Mouse (Mus musculus) erythroid progenitor cell, adult 5-6 weeks (primary cell): Measurements from ENCODE around the gene Csnk1d. TPM values are rescaled to one million over a fixed set of nuclear protein-coding genes. Genes with fewer than 3 reads are reported as not detected.

Experiments
- ATAC-seq: replicated peaks from 2 replicates; pipeline ENCODE4 v1.8.0; 2016; ENCODE audit warnings: moderate number of reproducible peaks, mild to moderate bottlenecking, moderate TSS enrichment, inconsistent platforms; ENCODE audit not compliant: poor library complexity, low FRiP score, severe bottlenecking
- total RNA-seq, 2 experiments: library from RNA; stranded (forward) in 1 of 2; stranded (reverse) in 1 of 2; fragments of 150-400 nt in 1 of 2; fragments of 186-747, 209-891 nt in 1 of 2; gene quantifications; 2 replicates each; pipeline versions ENCODE4 v1.2.3 to v1.2.4; 2015 to 2017; ENCODE audit warnings: low replicate concordance in 2 of 2

Gene Csnk1d
- total RNA-seq, 2 experiments from 2014 or later: 17.3 to 27.7 TPM

DNA sequence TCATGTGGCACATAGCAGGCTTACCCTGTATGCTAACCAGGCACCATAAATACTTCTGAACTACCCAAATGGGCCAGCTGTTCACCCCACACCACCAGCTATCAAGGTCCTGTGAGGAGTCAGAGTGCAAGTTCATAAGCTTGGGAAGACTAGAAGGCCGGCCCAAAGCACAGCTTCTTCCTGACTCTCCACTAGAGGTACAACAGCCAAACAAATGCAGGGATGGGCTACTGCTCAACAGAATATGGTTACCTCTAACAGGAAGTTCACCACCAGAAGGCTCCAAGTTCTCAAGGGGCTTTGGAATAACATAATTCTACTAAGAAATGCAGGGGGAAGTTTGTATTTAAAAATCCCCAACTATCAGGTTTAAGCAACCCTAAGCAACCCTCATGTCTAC is 1.6 kb downstream of the Csnk1d start:
- ATAC-seq: no peak

- ATAC-seq: no peak
These were observed 2.7 kb downstream of the Csnk1d start for GRCm38 (mm10) chr11:120988410-120988809.

- no peak for ATAC-seq
These were observed 3.5 kb downstream of the Csnk1d start for GRCm38 (mm10) chr11:120987608-120988007.

DNA sequence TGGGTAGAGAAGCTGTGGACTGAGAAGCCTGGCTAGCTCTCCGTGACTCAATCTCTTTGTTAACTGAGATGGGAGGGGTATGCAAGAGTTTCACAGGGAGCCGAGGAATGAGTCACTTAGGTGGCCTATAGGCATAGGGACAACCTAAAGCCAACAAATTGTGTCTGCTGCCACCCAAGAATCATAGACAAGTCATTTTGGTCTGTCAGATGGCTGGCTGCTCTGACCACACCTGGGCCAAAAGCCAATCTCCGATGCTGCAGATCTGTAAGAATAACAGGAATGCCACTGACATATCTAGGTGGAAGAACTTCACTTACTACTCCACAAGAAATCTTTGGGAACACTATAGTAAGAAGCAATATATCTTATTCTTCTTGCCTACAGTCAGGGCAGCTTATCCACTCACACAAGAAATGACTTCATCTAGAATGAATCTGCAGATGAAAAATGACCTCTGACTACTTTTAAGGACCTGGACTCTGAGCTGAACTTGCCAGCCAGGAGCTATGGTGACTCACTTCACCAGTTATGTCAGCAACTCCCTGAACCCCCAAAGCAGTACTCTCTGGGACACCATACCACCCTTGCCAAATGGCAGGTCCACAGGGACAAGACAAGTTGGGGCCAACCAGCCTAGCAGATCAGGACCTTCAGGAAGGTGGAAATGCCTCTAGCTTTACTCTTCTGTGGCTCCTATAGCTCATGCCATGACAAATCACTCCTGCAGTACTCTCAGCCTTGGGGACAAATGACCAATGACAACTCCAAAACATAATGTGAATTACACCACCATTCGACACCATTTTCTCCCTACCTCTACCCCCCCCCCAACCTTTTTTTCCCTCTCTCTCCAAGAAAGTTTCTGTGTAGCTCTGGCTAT is 6.4 kb downstream of the Csnk1d start:
- no peak for ATAC-seq

- ATAC-seq: no peak
These were observed 8.7 kb downstream of the Csnk1d start for GRCm38 (mm10) chr11:120982459-120982858.

DNA sequence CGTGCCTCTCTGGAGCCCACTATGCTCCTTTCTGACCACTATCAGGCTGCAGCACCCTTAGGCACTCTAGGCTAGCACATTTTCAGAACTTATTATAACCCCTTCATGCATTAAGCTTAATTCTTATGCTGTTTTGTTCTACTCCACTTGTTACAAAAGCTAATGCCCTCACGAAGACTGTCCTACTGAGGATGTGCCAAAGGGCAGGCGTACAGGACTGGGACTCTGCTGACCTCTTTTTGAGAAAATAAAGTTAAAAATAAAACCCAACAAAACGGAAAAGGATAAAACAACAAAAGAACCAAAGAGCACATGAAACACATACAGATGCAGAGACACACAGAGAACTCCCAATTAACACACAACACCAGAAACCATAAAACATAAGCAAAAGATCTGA is 9.5 kb downstream of the Csnk1d start:
- ATAC-seq: no peak

GRCm38 (mm10) chr11:120980427-120981035 is 10.6 kb downstream of the Csnk1d start:
- peak; percentile 89 for ATAC-seq

GRCm38 (mm10) chr11:120979711-120980426 is 11.3 kb downstream of the Csnk1d start:
- peak; percentile 57 for ATAC-seq

DNA sequence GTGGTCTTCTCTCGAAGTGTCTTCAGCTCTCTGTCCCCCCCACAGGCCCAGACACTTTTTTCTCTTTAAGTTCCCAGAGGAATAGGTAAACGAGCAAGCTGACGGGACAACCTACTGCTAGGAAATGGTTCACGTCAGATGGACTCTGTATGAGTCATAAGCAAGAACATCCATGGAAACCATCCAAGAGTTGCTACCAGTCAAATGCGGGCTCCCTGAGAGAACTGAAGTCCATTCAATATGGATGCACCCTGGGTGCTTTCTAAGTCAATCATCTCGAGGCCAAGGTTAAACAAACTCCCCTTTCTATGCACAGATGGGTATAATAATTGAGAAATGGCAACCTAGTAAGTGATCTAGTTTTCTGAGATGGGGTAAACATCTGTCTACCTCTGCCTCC is 17.8 kb downstream of the Csnk1d start:
- ATAC-seq: no peak

DNA sequence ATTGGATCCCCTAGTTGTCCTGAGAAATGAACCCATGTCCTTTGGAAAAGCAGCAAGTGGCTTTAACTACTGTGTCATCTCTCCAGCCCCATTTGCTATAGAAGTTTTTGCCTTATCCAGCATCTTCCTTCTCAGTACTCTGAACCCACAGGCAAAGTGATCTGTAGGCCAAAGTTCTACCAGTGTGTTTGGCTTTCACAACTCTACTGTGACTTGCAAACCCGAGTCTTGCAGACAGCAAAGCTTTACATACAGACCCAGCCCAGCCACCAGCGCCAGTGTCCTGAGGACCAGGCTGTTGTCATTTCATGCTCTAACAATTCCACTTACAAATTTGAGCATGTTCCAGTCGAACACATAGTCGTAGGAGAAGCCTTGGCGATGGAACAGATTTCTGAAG is 19.9 kb downstream of the Csnk1d start:
- ATAC-seq: no peak

DNA sequence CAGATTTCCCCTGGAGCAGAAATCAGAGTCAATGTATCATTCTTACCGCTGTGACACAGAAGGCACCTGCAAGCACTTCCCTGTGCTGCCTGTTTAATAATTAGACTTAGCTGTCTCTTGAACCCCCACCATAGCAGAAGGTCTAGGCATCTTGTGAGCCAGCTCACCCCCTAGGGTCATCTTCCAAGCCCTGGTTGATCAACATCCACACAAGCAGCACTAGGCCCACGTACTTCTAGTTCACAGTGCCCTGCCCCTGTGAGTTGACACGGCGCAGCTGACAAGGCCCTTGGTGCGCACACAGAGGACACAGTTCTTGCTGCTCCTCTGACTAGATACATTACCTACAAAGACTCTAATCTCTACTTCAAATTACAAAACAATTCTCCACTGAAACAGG is 21.4 kb downstream of the Csnk1d start:
- no peak for ATAC-seq

GRCm38 (mm10) chr11:120965587-120965986 is 25.5 kb downstream of the Csnk1d start:
- no peak for ATAC-seq

- ATAC-seq: no peak
These were observed 26.7 kb downstream of the Csnk1d start for GRCm38 (mm10) chr11:120964195-120965157.

DNA sequence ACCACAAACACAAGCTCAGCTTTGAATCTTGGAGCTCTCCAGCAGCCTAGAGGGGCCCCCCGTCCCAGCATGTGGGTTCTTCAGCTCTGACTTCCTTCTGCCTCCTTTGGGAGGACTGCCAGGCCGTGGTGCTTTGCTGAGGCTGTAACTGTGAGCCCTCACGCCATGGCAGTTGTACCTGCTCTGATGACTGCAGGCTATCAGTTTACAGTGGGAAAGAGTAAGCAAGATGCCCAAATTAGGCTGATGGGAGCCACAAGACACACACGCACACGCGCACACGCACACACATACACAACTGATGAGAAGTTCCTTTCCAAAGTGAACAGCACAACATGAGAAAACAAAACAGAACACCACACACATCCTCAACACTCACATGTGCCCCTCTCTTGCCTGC is 28.2 kb downstream of the Csnk1d start:
- no peak for ATAC-seq

- ATAC-seq: no peak
These were observed 28.9 kb downstream of the Csnk1d start for GRCm38 (mm10) chr11:120962050-120962771.

DNA sequence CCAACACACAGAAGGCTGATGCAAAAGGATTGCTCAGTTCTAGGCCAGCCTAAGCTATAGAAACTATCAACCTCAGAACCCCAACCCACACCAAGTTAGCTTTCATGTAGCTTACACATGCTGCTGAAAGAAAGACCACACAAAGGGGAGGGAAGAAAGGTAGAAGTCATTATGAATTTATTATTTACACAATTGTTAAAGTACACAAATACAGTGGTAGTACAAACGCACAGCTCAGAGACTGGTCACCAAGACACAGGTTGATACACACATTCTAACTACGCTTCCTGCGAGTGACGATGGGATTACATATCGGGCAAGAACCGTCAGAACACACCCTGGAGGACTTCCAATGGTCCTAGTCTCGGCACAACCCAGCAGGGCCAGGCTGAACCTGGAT is 29.5 kb downstream of the Csnk1d start:
- ATAC-seq: no peak

DNA sequence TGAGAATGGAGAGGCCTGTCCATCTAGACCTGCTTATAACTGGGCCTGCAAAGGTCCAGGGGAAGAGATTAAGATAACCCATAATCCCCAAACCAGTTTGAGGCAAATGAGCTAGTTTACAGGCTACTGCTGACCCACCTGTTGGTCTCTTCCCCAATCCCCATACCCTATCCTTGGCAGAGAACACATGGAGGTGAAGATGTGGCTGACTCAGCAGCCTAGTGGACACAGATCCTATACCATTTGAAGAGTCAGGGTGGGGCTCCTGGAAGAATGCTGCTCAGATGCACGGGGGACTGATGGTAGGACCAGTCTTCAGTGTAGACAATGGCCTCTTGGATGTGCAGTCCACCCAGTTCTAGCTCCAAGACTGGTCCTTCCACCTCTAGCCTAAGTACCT is 30.9 kb downstream of the Csnk1d start:
- no peak for ATAC-seq

- ATAC-seq: no peak
These were observed 31.6 kb downstream of the Csnk1d start for GRCm38 (mm10) chr11:120959564-120959963.

- ATAC-seq: no peak
These were observed 32.1 kb downstream of the Csnk1d start for GRCm38 (mm10) chr11:120959066-120959465.
